Mouse (Mus musculus): ENCODE measurements around the gene Dcun1d2. TPM values are rescaled to one million over a fixed set of nuclear protein-coding genes. Genes with fewer than 3 reads are reported as not detected.

Dcun1d2 gene
- polyA plus RNA-seq, 1 experiment from 2014 or later, result 24.5 TPM

DNA sequence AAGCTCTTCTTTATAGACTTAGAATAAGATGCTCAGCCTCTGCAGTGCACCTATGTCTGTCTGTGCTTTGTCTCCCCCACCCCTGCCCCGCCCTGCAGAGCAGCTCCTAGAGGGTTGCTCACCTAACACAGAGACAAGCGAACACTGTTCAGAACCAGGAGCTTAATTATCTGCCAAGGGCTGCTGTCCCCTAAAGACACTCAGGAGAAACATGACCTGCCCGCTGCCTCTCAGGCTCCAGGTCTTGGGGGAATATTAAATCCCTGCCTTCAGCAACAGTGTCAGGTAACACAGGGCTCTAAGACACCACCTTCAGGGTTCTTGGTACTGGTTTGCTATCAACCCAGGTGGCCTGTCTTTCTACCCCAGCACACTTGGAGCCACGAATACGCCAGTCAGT, 34.5 kb downstream of the Dcun1d2 start:
- no peak for ATAC-seq (replicated peaks; ENCODE audit: insufficient number of reproducible peaks, insufficient read depth, low FRiP score, low read depth)
- Histone ChIP-seq H3K9ac (peak overlapping the region; percentile 60), H3K4me1 (replicated peaks) (peaks cover 27% of the 10 kb centered on the region), H3K27me3 (no peaks in the 10 kb centered on the region), H3K4me3 (peak overlapping the region; percentile 55), H3K4me2 (peak overlapping the region; percentile 58), H3K9me3 (replicated peaks) (no peaks in the 10 kb centered on the region), H3K27ac (peak overlapping the region; percentile 95), H3K36me3 (peaks cover 33% of the 10 kb centered on the region)
- WGBS, result 44% methylated on average over 5 of the region's 5 CpGs

DNA sequence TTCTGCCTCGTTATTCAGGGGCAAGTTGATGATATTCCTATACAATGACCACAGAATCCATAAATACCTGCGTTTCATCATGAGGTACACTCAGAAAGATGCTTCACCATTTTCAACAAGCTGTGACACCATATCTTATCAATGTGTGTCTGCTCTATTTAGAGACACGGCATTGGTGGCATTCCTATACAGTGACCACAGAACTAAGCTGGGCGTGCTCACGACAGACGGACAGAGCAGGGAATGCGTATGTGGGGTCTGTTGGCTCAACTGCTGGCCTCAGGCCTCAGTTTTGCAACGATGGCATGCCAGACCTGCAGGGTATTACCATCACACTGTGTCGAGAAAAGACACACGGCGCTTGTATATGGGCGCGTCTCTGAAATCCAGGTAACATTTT, 35.1 kb downstream of the Dcun1d2 start:
- H3K27me3 ChIP-seq, result no peaks in the 10 kb centered on the region
- ATAC-seq (replicated peaks; ENCODE audit: insufficient number of reproducible peaks, insufficient read depth, low FRiP score, low read depth), result peak; percentile 81
- H3K4me1 ChIP-seq (replicated peaks), result peaks cover 27% of the 10 kb centered on the region
- peak overlapping the region; percentile 95 for H3K27ac ChIP-seq
- no peaks in the 10 kb centered on the region for H3K9me3 ChIP-seq (replicated peaks)
- 41% methylated on average over 13 of the region's 13 CpGs for WGBS
- peak overlapping the region; percentile 60 for H3K9ac ChIP-seq
- peaks cover 33% of the 10 kb centered on the region for H3K36me3 ChIP-seq
- H3K4me3 ChIP-seq, result peak overlapping the region; percentile 55
- H3K4me2 ChIP-seq, result peak overlapping the region; percentile 58

DNA sequence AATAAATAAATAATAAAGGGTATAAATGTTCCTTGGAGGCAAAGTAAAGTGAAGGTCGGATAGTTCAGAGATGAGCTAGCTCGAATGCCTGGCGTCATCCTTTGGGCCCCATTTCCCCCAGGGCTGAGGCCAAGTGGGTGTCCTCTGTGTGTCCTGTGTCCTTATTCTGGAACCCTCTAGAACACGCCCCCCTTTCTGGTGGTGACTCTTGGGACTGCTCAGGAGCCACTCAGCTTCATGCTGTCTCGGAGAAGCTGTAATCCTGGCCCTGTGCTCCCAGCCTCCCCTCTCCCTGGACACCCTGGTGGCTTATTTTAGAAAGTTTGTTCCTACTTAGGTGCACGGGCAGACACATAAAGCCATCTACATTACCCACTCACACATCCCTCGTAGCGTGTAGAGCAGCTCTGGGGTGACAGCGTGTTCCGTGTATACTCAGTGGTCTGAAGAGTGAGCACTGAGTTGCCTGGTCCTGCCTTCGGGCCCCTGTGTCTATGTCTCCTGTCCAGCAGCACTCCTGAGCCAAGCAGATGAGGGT, 43.5 kb downstream of the Dcun1d2 start:
- no peaks in the 10 kb centered on the region for H3K9me3 ChIP-seq (replicated peaks)
- no peaks in the 10 kb centered on the region for H3K27me3 ChIP-seq
- H3K4me3 ChIP-seq, result no peak overlapping the region
- H3K27ac ChIP-seq, result peak overlapping the region; percentile 67
- 67% methylated on average over 11 of the region's 11 CpGs for WGBS
- H3K4me1 ChIP-seq (replicated peaks), result peaks cover 49% of the 10 kb centered on the region
- no peak for ATAC-seq (replicated peaks; ENCODE audit: insufficient number of reproducible peaks, insufficient read depth, low FRiP score, low read depth)
- no peak overlapping the region for H3K4me2 ChIP-seq
- H3K36me3 ChIP-seq, result peaks cover 58% of the 10 kb centered on the region
- no peak overlapping the region for H3K9ac ChIP-seq

DNA sequence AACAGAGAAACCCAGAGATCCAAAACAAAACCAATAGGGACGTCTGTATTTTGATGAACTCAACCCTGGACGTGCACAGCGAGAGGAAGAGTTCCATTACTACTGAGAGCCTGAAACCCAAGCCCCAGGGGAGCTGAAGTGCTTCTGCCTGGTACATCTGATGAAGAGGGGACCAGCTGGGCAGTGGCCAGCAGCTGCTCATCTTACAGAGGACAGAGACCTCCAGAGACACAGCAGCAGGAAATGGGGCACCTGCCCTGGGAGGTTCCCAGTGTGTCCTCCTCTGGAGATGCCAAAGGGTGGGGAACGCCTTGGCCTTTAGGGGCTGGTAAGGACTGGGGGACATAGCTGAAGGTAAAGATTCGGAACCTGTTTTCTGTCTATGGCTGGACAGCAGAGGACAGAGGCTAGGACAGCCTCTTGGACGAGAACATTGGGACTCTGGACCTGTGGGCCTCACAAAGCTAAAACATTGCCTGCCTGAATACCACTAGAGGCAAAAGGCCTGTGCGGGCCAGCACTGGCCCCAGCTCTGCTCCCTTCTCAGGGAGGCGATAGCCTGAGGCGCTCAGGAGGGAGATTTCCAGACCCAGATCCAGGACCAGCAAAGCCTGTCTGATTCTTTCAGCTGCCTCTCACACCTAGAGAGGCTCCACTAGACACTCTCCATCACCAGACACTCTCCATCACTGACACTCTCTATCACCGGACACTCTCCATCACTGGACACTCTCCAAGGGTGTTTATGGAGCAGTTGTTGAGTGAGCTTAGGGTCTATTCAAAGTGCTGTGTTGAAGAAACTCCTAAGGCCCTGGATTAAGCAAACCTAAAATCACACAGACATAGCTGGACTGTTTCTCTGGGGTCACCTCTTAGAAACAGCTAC, 44.7 kb downstream of the Dcun1d2 start:
- no peak overlapping the region for H3K4me3 ChIP-seq
- peak overlapping the region; percentile 14; the same call in 1 of the 2 replicates for H3K9ac ChIP-seq
- no peaks in the 10 kb centered on the region for H3K27me3 ChIP-seq
- H3K27ac ChIP-seq, result peak overlapping the region; percentile 67
- no peaks in the 10 kb centered on the region for H3K9me3 ChIP-seq (replicated peaks)
- peaks cover 44% of the 10 kb centered on the region for H3K4me1 ChIP-seq (replicated peaks)
- H3K4me2 ChIP-seq, result no peak overlapping the region
- WGBS, result 52% methylated on average over 10 of the region's 10 CpGs
- ATAC-seq (replicated peaks; ENCODE audit: insufficient number of reproducible peaks, insufficient read depth, low FRiP score, low read depth), result peak; percentile 78
- peaks cover 52% of the 10 kb centered on the region for H3K36me3 ChIP-seq

DNA sequence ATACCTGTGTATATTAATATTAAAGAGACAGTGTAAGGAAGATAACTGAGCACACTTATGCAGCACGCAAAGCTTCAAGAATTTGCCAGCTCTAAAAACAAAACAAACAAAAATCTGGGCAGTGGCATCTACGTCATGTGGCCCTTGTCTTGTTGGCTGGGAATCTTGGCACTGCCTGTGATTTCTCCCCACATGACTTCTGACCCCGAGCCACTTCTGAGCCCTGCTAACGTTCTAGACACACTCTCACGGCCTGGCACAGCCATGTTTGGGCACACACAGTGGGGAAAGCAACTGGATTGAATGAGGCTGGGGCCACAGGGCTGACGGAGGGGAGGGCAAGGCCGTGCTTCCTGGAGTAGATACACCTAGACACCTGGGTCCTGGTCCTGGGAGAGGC, 47.2 kb downstream of the Dcun1d2 start:
- no peaks in the 10 kb centered on the region for H3K27me3 ChIP-seq
- no peak for ATAC-seq (replicated peaks; ENCODE audit: insufficient number of reproducible peaks, insufficient read depth, low FRiP score, low read depth)
- H3K4me1 ChIP-seq (replicated peaks), result peaks cover 44% of the 10 kb centered on the region
- H3K4me2 ChIP-seq, result no peak overlapping the region
- H3K4me3 ChIP-seq, result no peak overlapping the region
- H3K36me3 ChIP-seq, result peaks cover 34% of the 10 kb centered on the region; the same call in 1 of the 2 replicates
- no peaks in the 10 kb centered on the region for H3K9me3 ChIP-seq (replicated peaks)
- no peak overlapping the region for H3K9ac ChIP-seq
- peak overlapping the region; percentile 46 for H3K27ac ChIP-seq
- WGBS, result 60% methylated on average over 7 of the region's 7 CpGs

DNA sequence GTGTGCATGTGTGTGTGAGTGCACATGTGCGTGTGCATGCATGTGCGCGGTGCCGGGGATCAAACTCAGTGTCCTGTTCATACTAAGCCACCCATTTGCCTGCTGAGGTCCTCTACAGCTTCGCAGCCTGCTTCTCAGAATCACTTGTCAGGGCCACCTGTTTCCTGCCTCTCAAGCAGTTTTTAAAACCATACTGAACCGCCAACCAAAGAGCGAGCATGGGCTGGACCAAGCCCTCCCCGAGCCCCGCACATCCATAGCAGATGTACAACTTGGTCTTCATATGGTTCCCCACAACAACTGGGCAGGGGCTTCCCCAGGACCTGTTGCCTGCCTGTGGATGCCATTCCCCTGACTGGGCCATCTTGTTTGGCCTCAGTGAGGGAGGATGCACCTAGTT, 47.9 kb downstream of the Dcun1d2 start:
- Histone ChIP-seq H3K27me3 (no peaks in the 10 kb centered on the region), H3K9me3 (replicated peaks) (no peaks in the 10 kb centered on the region), H3K4me1 (replicated peaks) (peaks cover 42% of the 10 kb centered on the region), H3K4me2 (no peak overlapping the region), H3K27ac (no peak overlapping the region), H3K9ac (no peak overlapping the region), H3K36me3 (peaks cover 29% of the 10 kb centered on the region; the same call in 1 of the 2 replicates), H3K4me3 (no peak overlapping the region)
- no peak for ATAC-seq (replicated peaks; ENCODE audit: insufficient number of reproducible peaks, insufficient read depth, low FRiP score, low read depth)
- WGBS, result 90% methylated on average over 9 of the region's 9 CpGs

DNA sequence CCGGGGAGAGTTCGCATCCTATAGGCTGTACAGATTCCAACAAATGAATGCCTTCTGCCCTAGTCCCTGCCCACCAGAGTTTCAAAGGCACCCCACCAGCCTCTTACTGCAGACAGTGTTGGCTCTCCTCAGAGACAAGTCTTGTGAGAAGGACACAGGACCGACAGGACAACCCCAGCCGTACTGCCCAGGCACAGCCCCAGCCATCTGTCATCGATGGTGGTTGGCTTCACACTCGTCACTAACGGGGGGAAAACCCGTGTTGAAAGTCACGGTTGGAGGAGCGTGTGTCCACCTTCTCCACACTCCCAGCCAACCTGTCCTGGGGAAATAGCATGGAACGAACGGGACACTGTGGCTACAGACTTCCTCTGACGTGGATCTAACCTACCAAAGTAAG, 53.1 kb downstream of the Dcun1d2 start:
- peaks cover 10% of the 10 kb centered on the region; the same call in 1 of the 2 replicates for H3K36me3 ChIP-seq
- 81% methylated on average over 13 of the region's 13 CpGs for WGBS

DNA sequence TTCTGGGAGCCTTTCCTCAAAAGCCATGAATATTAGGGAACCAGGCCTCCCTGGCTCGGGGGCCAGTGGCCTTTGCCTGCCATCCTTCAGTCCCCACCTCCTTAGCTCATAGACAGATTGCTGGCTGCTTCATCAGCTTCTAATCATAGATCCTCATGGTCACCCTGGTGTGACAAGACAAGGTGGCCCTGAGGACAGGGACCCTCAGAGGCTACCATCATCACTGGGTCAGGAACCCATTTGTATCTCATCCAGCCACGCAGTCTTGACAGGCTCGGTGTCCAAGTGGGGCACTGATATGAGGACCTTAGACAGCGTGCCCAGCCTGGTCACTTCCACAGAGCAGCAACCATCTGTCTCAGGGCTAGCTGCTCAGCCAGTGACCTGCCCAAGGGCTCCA, 57.5 kb downstream of the Dcun1d2 start:
- Histone ChIP-seq H3K27ac (peak overlapping the region; percentile 38; the same call in 1 of the 2 replicates), H3K4me1 (replicated peaks) (peaks cover 51% of the 10 kb centered on the region), H3K9ac (no peak overlapping the region), H3K27me3 (no peaks in the 10 kb centered on the region), H3K9me3 (replicated peaks) (no peaks in the 10 kb centered on the region), H3K4me3 (no peak overlapping the region), H3K4me2 (no peak overlapping the region), H3K36me3 (peaks cover 7% of the 10 kb centered on the region; the same call in 1 of the 2 replicates)
- ATAC-seq (replicated peaks; ENCODE audit: insufficient number of reproducible peaks, insufficient read depth, low FRiP score, low read depth), result 0 out of 2 replicates have a peak, but pooled peaks have one; percentile 18
- 47% methylated on average over 4 of the region's 4 CpGs for WGBS

More for the DNA sequence above, 53.1 kb downstream of the Dcun1d2 start:
- no peak for ATAC-seq (replicated peaks; ENCODE audit: insufficient number of reproducible peaks, insufficient read depth, low FRiP score, low read depth)
- no peak overlapping the region for H3K4me2 ChIP-seq
- H3K9me3 ChIP-seq (replicated peaks), result no peaks in the 10 kb centered on the region
- no peaks in the 10 kb centered on the region for H3K27me3 ChIP-seq
- no peak overlapping the region for H3K27ac ChIP-seq
- no peak overlapping the region; the same call in 1 of the 2 replicates for H3K9ac ChIP-seq
- no peak overlapping the region for H3K4me3 ChIP-seq
- H3K4me1 ChIP-seq (replicated peaks), result peaks cover 11% of the 10 kb centered on the region

DNA sequence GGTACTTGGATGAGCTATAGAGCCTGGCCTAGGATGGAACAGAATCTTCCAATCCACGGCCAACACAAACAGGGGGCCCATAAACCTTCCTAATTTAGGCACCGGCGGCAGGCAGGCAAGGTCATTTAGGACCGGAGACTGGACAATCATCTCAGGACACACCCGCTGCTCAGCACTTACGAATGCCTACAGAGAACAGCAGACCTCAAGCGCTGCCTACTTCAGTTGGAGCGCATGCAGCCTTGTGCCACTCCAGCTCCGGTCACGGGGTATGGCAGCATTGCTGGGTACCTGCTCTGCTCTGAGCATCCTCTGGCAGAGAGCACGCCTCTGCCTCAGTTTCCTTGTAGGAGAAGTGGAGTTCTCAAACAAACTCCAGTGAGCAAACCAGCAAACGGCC, 58.1 kb downstream of the Dcun1d2 start:
- Histone ChIP-seq H3K27ac (peak overlapping the region; percentile 38), H3K27me3 (no peaks in the 10 kb centered on the region), H3K4me2 (no peak overlapping the region), H3K4me3 (no peak overlapping the region), H3K9ac (0 out of 2 replicates have a peak overlapping the region, but pooled peaks have one; percentile 12), H3K4me1 (replicated peaks) (peaks cover 51% of the 10 kb centered on the region), H3K9me3 (replicated peaks) (no peaks in the 10 kb centered on the region), H3K36me3 (peaks cover 4% of the 10 kb centered on the region; the same call in 1 of the 2 replicates)
- 49% methylated on average over 12 of the region's 12 CpGs for WGBS
- ATAC-seq (replicated peaks; ENCODE audit: insufficient number of reproducible peaks, insufficient read depth, low FRiP score, low read depth), result no peak

DNA sequence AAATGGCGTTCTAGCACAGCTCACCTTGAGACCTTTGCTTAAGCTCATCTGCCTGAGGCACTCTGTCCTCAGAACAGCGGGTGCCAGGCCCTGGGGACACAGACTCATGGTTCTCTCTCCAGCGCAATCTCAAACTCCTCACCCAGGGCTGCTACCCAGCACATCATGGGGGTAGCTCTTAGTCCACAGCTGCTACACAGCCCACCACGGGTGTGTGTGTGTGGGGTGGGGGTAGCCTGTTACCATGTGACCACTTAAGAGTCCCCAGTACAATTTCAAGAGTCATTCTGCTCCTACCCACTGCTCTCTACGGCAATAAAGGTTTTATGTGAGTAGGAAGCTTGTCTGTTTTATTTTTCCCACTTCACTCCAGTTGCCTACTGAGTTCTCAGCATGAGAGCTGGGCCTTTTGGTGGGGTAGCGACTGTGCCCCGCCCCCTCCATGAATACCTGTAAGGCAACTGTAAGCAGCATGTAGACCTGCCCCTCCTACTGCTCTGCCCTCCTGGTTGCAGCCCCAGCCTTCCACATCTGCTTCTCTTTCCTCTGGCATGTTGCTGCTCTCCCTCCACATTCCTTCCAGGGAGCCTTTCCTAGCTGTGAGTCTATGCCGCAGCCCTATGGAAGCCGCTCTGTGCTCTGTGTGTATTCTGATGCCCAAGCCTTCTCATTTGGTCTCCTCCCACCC, 58.9 kb downstream of the Dcun1d2 start:
- Histone ChIP-seq H3K4me3 (no peak overlapping the region), H3K27me3 (no peaks in the 10 kb centered on the region), H3K27ac (peak overlapping the region; percentile 38), H3K9ac (0 out of 2 replicates have a peak overlapping the region, but pooled peaks have one; percentile 12), H3K4me2 (no peak overlapping the region), H3K4me1 (replicated peaks) (peaks cover 51% of the 10 kb centered on the region), H3K9me3 (replicated peaks) (no peaks in the 10 kb centered on the region), H3K36me3 (peaks cover 2% of the 10 kb centered on the region; the same call in 1 of the 2 replicates)
- WGBS, result 43% methylated on average over 9 of the region's 9 CpGs
- ATAC-seq (replicated peaks; ENCODE audit: insufficient number of reproducible peaks, insufficient read depth, low FRiP score, low read depth), result no peak

DNA sequence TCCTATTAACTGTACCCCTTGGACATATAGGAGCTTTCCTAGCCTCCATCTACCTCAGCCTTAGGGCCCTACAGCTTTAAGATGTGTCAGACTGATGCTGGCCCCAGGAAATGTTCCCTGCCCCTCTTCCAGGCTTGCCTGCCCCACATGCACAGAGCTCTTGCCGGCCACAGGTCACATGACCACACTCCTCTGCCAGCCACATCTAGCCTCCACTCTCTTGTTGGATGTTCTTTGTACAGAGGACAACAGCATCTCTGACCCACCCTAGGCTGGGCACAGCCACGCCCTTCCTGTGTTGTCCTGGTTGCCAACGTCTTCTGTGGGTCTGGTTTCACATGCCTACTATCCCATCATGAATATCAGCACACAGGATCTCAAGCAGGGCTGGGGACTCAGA, 60.7 kb downstream of the Dcun1d2 start:
- H3K9ac ChIP-seq, result no peak overlapping the region
- no peaks in the 10 kb centered on the region for H3K9me3 ChIP-seq (replicated peaks)
- no peak overlapping the region for H3K4me3 ChIP-seq
- H3K36me3 ChIP-seq, result peaks cover 21% of the 10 kb centered on the region; the same call in 1 of the 2 replicates
- peaks cover 51% of the 10 kb centered on the region for H3K4me1 ChIP-seq (replicated peaks)
- 35% methylated on average over 3 of the region's 3 CpGs for WGBS
- ATAC-seq (replicated peaks; ENCODE audit: insufficient number of reproducible peaks, insufficient read depth, low FRiP score, low read depth), result no peak
- no peak overlapping the region for H3K4me2 ChIP-seq
- H3K27ac ChIP-seq, result peak overlapping the region; percentile 79; the same call in 1 of the 2 replicates
- no peaks in the 10 kb centered on the region for H3K27me3 ChIP-seq
